Mouse (Mus musculus) lung, postnatal 0 days (tissue): ENCODE measurements around the gene Nr2f6. TPM values are rescaled to one million over a fixed set of nuclear protein-coding genes. Genes with fewer than 3 reads are reported as not detected.

ENCODE experiments used
- ATAC-seq: fragments of 200-750 bp; cut with Nextera tagmentation; 2 replicates; pipeline ENCODE4 v1.8.0; 2017; ENCODE audit warnings: moderate library complexity
- DNase-seq: peaks from one replicate; pipeline ENCODE4 v3.0.0-alpha.2; 2016; ENCODE audit warnings: low spot score
- H3K27ac ChIP-seq: fragments of 300-500 bp; sonication (generic); 2 replicates; pipeline ENCODE4 v1.5.1; 2014; ENCODE audit warnings: antibody characterized with exemption, mild to moderate bottlenecking, low read length, mixed read lengths
- H3K27me3 ChIP-seq: fragments of 300-500 bp; sonication (generic); replicated peaks from 2 replicates; pipeline ENCODE4 v1.6.1; 2014; ENCODE audit warnings: low read length, mixed read lengths; ENCODE audit not compliant: insufficient read depth
- H3K36me3 ChIP-seq: fragments of 300-500 bp; sonication (generic); 2 replicates; pipeline ENCODE4 v1.6.1; 2014; ENCODE audit warnings: low read length, mixed read lengths; ENCODE audit not compliant: insufficient read depth
- H3K4me1 ChIP-seq: fragments of 300-500 bp; sonication (generic); 2 replicates; pipeline ENCODE4 v1.6.1; 2014; ENCODE audit warnings: antibody characterized with exemption, low read depth, low read length, mixed read lengths; ENCODE audit not compliant: insufficient read depth
- H3K4me2 ChIP-seq: fragments of 300-500 bp; sonication (generic); replicated peaks from 2 replicates; pipeline ENCODE4 v1.6.1; 2014; ENCODE audit warnings: low read depth, mild to moderate bottlenecking, low read length, moderate library complexity, mixed read lengths
- H3K4me3 ChIP-seq: fragments of 300-500 bp; sonication (generic); 2 replicates; pipeline ENCODE4 v1.5.1; 2014; ENCODE audit warnings: low read depth, low read length
- H3K9ac ChIP-seq: fragments of 300-500 bp; sonication (generic); replicated peaks from 2 replicates; pipeline ENCODE4 v1.6.1; 2014; ENCODE audit warnings: low read depth, mild to moderate bottlenecking
- H3K9me3 ChIP-seq: fragments of 300-500 bp; sonication (generic); 2 replicates; pipeline ENCODE4 v1.6.1; 2016; ENCODE audit warnings: low read length, mixed read lengths
- CTCF ChIP-seq: IDR thresholded peaks from 2 replicates; pipeline ENCODE4 v1.5.1; 2016; ENCODE audit warnings: antibody characterized with exemption, mild to moderate bottlenecking
- EP300 ChIP-seq: IDR thresholded peaks from 2 replicates; pipeline ENCODE4 v1.6.1; 2016; ENCODE audit warnings: antibody characterized with exemption, mild to moderate bottlenecking, control low read depth
- WGBS: fragments of 180-500 bp; shearing (Covaris S2); extraction: QIAGEN DNeasy Blood & Tissue Kit; methylation state at CpG from one replicate; pipeline ENCODE4 v1.1.7; 2014; 5-methylcytosine and 5-hydroxymethylcytosine counted together
- polyA plus RNA-seq: library from polyadenylated mRNA; unstranded; fragments of >200 nt; fragmentation: Nextera tagmentation; extraction: Ambion mirVana; gene quantifications from 2 replicates; pipeline ENCODE4 v1.2.1, GENCODE M21; 2015

The Nr2f6 gene
- polyA plus RNA-seq, 1 experiment from 2014 or later = 61.5 TPM

- TF ChIP-seq CTCF = no peak
- TF ChIP-seq EP300 = no peak
- H3K4me3 ChIP-seq = no peak overlapping the region
- H3K9ac ChIP-seq = no peak overlapping the region
- peaks cover 12% of the 10 kb centered on the region; the same call in 1 of the 2 replicates for H3K4me1 ChIP-seq
- H3K36me3 ChIP-seq = 0 out of 2 replicates have a peak, but pooled peaks cover 5% of the 10 kb centered on the region
- H3K9me3 ChIP-seq = no peaks in the 10 kb centered on the region
- no peaks in the 10 kb centered on the region for H3K27me3 ChIP-seq
- H3K27ac ChIP-seq = no peak overlapping the region
- no peak overlapping the region for H3K4me2 ChIP-seq
- DNase-seq (no peak), ATAC-seq (no peak)
- 81% methylated on average over 2 of the region's 2 CpGs for WGBS
Observed at GRCm38 (mm10) chr8:71400826-71401225, 19.1 kb upstream of the Nr2f6 start.

DNA sequence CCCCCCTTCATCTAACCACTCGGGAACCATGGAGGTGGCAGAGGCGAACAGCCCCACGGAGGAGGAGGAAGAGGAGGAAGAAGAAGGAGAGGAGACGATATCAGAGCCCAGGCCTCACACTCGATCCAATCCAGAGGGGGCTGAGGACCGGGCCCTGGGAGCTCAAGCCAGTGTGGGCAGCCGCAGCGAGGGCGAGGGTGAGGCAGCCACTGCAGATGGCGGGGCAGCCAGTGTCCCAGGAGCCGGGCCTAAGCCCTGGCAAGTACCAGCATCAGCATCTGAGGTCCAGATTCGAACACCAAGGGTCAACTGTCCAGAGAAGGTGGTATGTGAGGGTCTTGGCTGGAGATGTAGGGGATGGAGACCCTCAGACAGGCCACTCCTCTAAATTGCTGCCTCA is 15.9 kb upstream of the Nr2f6 start:
- H3K4me1 ChIP-seq = peaks cover 6% of the 10 kb centered on the region; the same call in 1 of the 2 replicates
- ATAC-seq = no peak
- WGBS = 76% methylated on average over 12 of the region's 12 CpGs
- peak overlapping the region; percentile 57; the same call in 1 of the 2 replicates for H3K9ac ChIP-seq
- H3K4me2 ChIP-seq = no peak overlapping the region
- DNase-seq = no peak
- H3K36me3 ChIP-seq = 0 out of 2 replicates have a peak, but pooled peaks cover 5% of the 10 kb centered on the region
- H3K27ac ChIP-seq = no peak overlapping the region
- H3K27me3 ChIP-seq = no peaks in the 10 kb centered on the region
- H3K9me3 ChIP-seq = no peaks in the 10 kb centered on the region
- 0 out of 2 replicates have a peak overlapping the region, but pooled peaks have one; percentile 59 for H3K4me3 ChIP-seq
- TF ChIP-seq EP300 (no peak), CTCF (no peak)

GRCm38 (mm10) chr8:71396639-71397305 is 15.0 kb upstream of the Nr2f6 start, which contains the start of gene Babam1:
TSS of gene Babam1 (plus strand) at chr8:71396861.
- 0 out of 2 replicates have a peak, but pooled peaks cover 5% of the 10 kb centered on the region for H3K36me3 ChIP-seq
- TF ChIP-seq EP300 = no peak
- no peak for TF ChIP-seq CTCF
- peak; percentile 99 for DNase-seq
- H3K4me3 ChIP-seq = peak within 1 kb of the TSS; percentile 59
- H3K9me3 ChIP-seq = no peaks in the 10 kb centered on the region
- H3K4me2 ChIP-seq = peak within 1 kb of the TSS; percentile 64
- ATAC-seq = peak; percentile 97
- H3K27me3 ChIP-seq = no peaks in the 10 kb centered on the region
- WGBS = under 1% methylated on average over 34 of the region's 34 CpGs
- peak within 1 kb of the TSS; percentile 71 for H3K27ac ChIP-seq
- H3K9ac ChIP-seq = peak within 1 kb of the TSS; percentile 57
- H3K4me1 ChIP-seq = peaks cover 6% of the 10 kb centered on the region; the same call in 1 of the 2 replicates

DNA sequence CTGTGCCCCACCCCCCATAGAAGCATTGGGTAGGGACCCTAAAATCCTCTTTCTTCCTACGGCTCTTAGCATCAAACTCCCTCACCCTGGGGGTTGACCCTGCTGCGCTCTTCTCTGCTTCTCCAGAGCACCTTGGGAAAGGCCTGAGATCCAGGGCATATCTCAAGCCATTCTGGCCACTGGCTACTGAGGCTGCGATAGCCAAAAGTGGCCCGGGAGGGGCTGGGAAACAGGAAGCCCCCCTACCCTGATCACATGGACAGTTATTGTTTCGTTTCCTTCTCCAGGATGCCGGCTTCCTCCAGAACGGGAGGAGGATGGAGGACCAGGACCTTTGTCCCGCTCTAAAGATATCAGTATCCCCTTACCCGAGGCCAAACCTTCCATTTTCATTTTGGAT is 13.9 kb upstream of the Nr2f6 start, which contains the start of gene Ushbp1:
Ushbp1 (minus strand) TSS at position 174 of the 400 bp plus-strand sequence.
- Histone ChIP-seq H3K4me1 (peaks cover 6% of the 10 kb centered on the region; the same call in 1 of the 2 replicates), H3K4me3 (peak within 1 kb of the TSS; percentile 59), H3K36me3 (0 out of 2 replicates have a peak, but pooled peaks cover 5% of the 10 kb centered on the region), H3K9ac (no peak within 1 kb of the TSS; the same call in 1 of the 2 replicates), H3K27ac (peak within 1 kb of the TSS; percentile 71), H3K4me2 (peak within 1 kb of the TSS; percentile 64), H3K27me3 (no peaks in the 10 kb centered on the region), H3K9me3 (no peaks in the 10 kb centered on the region)
- no peak for DNase-seq
- 64% methylated on average over 9 of the region's 9 CpGs for WGBS
- peak; percentile 4; the same call in 1 of the 2 replicates for ATAC-seq
- TF ChIP-seq EP300 (peak; percentile 75), CTCF (no peak)

DNA sequence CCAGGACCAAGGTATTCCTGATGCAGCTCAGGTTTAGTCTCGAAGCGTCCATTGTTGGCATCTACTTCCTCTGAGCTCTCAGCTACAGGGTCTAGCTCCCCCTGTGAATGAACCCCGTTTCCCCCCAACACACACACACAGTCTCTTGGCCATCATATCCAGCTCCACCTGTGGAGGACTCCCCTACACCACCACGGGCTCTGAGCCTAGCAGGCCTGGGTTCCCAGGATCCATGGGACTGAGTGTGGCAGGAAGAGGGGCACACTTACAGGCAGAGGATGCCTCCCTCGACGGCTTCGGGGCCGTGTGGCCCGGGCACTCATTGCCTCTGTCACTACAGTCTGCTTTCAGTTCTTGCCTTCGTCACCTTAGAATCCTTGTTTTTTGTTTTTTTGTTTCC is 13.3 kb upstream of the Nr2f6 start:
- Histone ChIP-seq H3K36me3 (0 out of 2 replicates have a peak, but pooled peaks cover 5% of the 10 kb centered on the region), H3K4me2 (peak overlapping the region; percentile 47), H3K27me3 (no peaks in the 10 kb centered on the region), H3K4me3 (peak overlapping the region; percentile 19), H3K4me1 (peaks cover 6% of the 10 kb centered on the region; the same call in 1 of the 2 replicates), H3K9me3 (no peaks in the 10 kb centered on the region), H3K9ac (no peak overlapping the region), H3K27ac (peak overlapping the region; percentile 69)
- DNase-seq (no peak), ATAC-seq (no peak)
- no peak for TF ChIP-seq EP300
- no peak for TF ChIP-seq CTCF
- WGBS = 57% methylated on average over 10 of the region's 10 CpGs

- H3K27me3 ChIP-seq = no peaks in the 10 kb centered on the region
- H3K9me3 ChIP-seq = no peaks in the 10 kb centered on the region
- peak overlapping the region; percentile 3; the same call in 1 of the 2 replicates for H3K4me3 ChIP-seq
- no peak overlapping the region for H3K9ac ChIP-seq
- peaks cover 6% of the 10 kb centered on the region; the same call in 1 of the 2 replicates for H3K4me1 ChIP-seq
- no peak for ATAC-seq
- H3K4me2 ChIP-seq = peak overlapping the region; percentile 47
- no peak for TF ChIP-seq EP300
- no peak for TF ChIP-seq CTCF
- peak overlapping the region; percentile 69; the same call in 1 of the 2 replicates for H3K27ac ChIP-seq
- no peak for DNase-seq
- WGBS = 68% methylated on average over 7 of the region's 7 CpGs
- 0 out of 2 replicates have a peak, but pooled peaks cover 3% of the 10 kb centered on the region for H3K36me3 ChIP-seq
Observed at GRCm38 (mm10) chr8:71394481-71394880, 12.7 kb upstream of the Nr2f6 start.
